Mouse (Mus musculus) lung, embryonic 16.5 days (tissue): ENCODE data around the gene Idh3b. TPM values are rescaled to one million over a fixed set of nuclear protein-coding genes. Genes with fewer than 3 reads are reported as not detected.

Source experiments
- ATAC-seq: fragments of 200-750 bp; cut with Nextera tagmentation; 2 replicates; pipeline ENCODE4 v1.8.0; 2017; ENCODE audit warnings: low read depth, mild to moderate bottlenecking, moderate library complexity
- H3K27ac ChIP-seq: fragments of 300-500 bp; sonication (generic); 2 replicates; pipeline ENCODE4 v1.5.1; 2014; ENCODE audit warnings: mild to moderate bottlenecking, control low read depth, low read length
- H3K27me3 ChIP-seq: fragments of 300-500 bp; sonication (generic); 2 replicates; pipeline ENCODE4 v1.6.1; 2014; ENCODE audit warnings: low read depth, low read length, mixed read lengths; ENCODE audit not compliant: control insufficient read depth, insufficient read depth
- H3K36me3 ChIP-seq: fragments of 300-500 bp; sonication (generic); 2 replicates; pipeline ENCODE4 v1.6.1; 2014; ENCODE audit warnings: low read length; ENCODE audit not compliant: control insufficient read depth, insufficient read depth
- H3K4me1 ChIP-seq: fragments of 300-500 bp; sonication (generic); replicated peaks from 2 replicates; pipeline ENCODE4 v1.6.1; 2014; ENCODE audit warnings: low read length, mixed read lengths; ENCODE audit not compliant: control insufficient read depth, insufficient read depth
- H3K4me2 ChIP-seq: fragments of 300-500 bp; sonication (generic); 2 replicates; pipeline ENCODE4 v1.6.1; 2014; ENCODE audit warnings: low read depth, low read length, control low read depth
- H3K4me3 ChIP-seq: fragments of 300-500 bp; sonication (generic); 2 replicates; pipeline ENCODE4 v1.5.1; 2014; ENCODE audit warnings: mild to moderate bottlenecking, low read length, control low read depth
- H3K9ac ChIP-seq: fragments of 300-500 bp; sonication (generic); 2 replicates; pipeline ENCODE4 v1.6.1; 2014; ENCODE audit warnings: low read length, control low read depth
- H3K9me3 ChIP-seq: fragments of 300-500 bp; sonication (generic); 2 replicates; pipeline ENCODE4 v1.6.1; 2016; ENCODE audit warnings: low read length; ENCODE audit not compliant: control insufficient read depth
- WGBS: fragments of 180-500 bp; shearing (Covaris S2); extraction: QIAGEN DNeasy Blood & Tissue Kit; methylation state at CpG from one replicate; pipeline ENCODE4 v1.1.7; 2014; 5-methylcytosine and 5-hydroxymethylcytosine counted together
- polyA plus RNA-seq: library from polyadenylated mRNA; unstranded; fragments of >200 nt; fragmentation: Nextera tagmentation; extraction: Ambion mirVana; gene quantifications from 2 replicates; pipeline ENCODE4 v1.2.1, GENCODE M21; 2015

Idh3b gene
- polyA plus RNA-seq, 1 experiment from 2014 or later = 152 TPM

DNA sequence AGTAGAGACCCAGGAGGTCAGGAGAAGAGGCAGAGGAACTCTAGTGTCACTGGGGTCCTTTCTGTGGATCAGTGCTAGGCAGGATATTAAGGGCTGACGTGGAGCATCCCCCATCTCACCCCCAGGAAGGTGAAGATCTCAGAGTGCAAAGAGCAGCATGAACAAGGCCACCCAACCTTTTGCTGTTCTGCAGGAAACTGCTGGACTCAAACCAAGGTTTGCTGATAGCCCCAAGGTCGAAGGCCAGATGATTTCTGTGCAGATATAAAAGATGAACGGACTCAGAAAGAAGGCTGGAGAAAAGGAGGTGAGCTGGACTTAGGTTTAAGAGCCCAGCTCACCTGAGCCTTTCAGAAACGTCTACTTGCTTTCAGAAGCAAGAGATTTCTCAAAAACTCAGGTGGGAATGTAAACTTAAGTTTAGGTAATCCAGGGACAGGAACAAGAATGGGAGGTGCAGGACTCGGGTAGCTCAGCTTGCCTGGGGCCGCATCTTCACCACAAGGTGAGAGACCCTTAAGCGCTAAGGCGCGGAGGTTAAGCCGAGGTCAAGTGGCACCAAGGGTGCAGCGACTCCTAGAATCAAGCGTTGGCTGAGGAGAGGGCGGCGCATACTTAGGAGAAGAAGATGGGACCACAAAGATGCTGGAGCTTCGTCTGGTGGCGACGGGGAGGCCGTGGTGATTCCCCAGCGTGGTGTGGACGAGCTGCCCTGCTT, 10.0 kb upstream of the Idh3b start:
- Histone ChIP-seq H3K27ac (no peak overlapping the region), H3K9me3 (no peaks in the 10 kb centered on the region), H3K4me2 (peak overlapping the region; percentile 92), H3K27me3 (peaks cover 27% of the 10 kb centered on the region), H3K9ac (peak overlapping the region; percentile 76), H3K4me3 (peak overlapping the region; percentile 81), H3K36me3 (no peaks in the 10 kb centered on the region), H3K4me1 (peaks cover 11% of the 10 kb centered on the region; the same call in 1 of the 2 replicates)
- no peak for ATAC-seq
- 6% methylated on average over 20 of the region's 20 CpGs for WGBS

DNA sequence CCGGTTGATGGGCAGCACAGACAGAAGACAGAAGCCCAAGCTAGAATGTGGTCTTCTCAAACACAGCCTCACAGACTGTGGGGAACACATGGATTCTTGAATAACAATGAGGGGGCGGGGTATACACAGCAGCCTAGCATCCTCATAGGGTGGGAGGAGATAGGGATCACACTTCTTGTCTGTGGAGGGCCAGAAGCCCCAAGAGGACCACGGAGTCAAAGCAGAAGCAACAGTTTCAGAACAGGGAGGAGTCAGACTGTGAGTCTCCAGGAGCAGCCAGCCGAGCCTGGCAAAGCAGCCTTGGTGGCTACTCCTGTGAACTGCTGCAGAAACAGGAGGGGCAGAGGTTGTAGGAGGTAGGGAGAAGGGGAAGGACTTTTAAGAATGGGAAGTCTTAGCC, 9.1 kb upstream of the Idh3b start:
- no peak overlapping the region for H3K4me3 ChIP-seq
- H3K36me3 ChIP-seq = no peaks in the 10 kb centered on the region
- no peak overlapping the region for H3K4me2 ChIP-seq
- no peak for ATAC-seq
- peaks cover 27% of the 10 kb centered on the region for H3K27me3 ChIP-seq
- H3K4me1 ChIP-seq = peaks cover 11% of the 10 kb centered on the region; the same call in 1 of the 2 replicates
- H3K27ac ChIP-seq = no peak overlapping the region
- 5% methylated on average over 4 of the region's 4 CpGs for WGBS
- no peaks in the 10 kb centered on the region for H3K9me3 ChIP-seq
- no peak overlapping the region for H3K9ac ChIP-seq

GRCm38 (mm10) chr2:130293009-130293408, 8.7 kb upstream of the Idh3b start:
- no peaks in the 10 kb centered on the region for H3K36me3 ChIP-seq
- no peak overlapping the region for H3K4me2 ChIP-seq
- H3K9ac ChIP-seq = no peak overlapping the region
- WGBS = 54% methylated on average over 3 of the region's 3 CpGs
- H3K4me1 ChIP-seq = peaks cover 11% of the 10 kb centered on the region; the same call in 1 of the 2 replicates
- H3K9me3 ChIP-seq = no peaks in the 10 kb centered on the region
- no peak overlapping the region for H3K4me3 ChIP-seq
- ATAC-seq = no peak
- peaks cover 27% of the 10 kb centered on the region for H3K27me3 ChIP-seq
- H3K27ac ChIP-seq = no peak overlapping the region

- Histone ChIP-seq H3K27ac (no peak overlapping the region), H3K4me1 (peaks cover 11% of the 10 kb centered on the region; the same call in 1 of the 2 replicates), H3K36me3 (no peaks in the 10 kb centered on the region), H3K4me2 (no peak overlapping the region), H3K4me3 (no peak overlapping the region), H3K9ac (no peak overlapping the region), H3K27me3 (peaks cover 27% of the 10 kb centered on the region), H3K9me3 (no peaks in the 10 kb centered on the region)
- ATAC-seq = 0 out of 2 replicates have a peak, but pooled peaks have one; percentile 13
- 4% methylated on average over 8 of the region's 8 CpGs for WGBS
Measured at GRCm38 (mm10) chr2:130291434-130291833, 7.1 kb upstream of the Idh3b start.

DNA sequence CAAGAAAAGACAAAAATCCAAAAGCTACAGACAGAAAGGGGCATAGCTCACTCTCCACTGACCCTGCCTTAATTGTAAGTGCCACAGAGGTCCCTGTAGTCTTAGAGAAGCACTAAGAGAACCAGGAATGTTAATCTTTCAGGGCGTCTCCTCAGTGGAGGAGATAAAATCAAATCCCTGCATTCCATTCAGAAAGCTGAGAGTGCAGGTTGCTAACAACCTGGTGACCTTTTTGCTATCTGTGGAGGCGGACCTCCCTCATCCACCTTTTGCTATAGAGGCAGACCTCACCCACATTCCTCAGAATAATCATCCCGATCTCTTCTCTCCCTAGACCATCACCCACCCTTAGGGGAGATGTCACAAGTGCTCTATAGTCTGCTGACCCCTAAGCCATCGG, 4.7 kb upstream of the Idh3b start:
- no peaks in the 10 kb centered on the region for H3K4me1 ChIP-seq
- no peak overlapping the region for H3K4me3 ChIP-seq
- H3K36me3 ChIP-seq = no peaks in the 10 kb centered on the region
- no peak for ATAC-seq
- 42% methylated on average over 4 of the region's 4 CpGs for WGBS
- H3K27me3 ChIP-seq = peaks cover 15% of the 10 kb centered on the region
- H3K27ac ChIP-seq = no peak overlapping the region
- H3K4me2 ChIP-seq = no peak overlapping the region
- no peaks in the 10 kb centered on the region for H3K9me3 ChIP-seq
- H3K9ac ChIP-seq = no peak overlapping the region

DNA sequence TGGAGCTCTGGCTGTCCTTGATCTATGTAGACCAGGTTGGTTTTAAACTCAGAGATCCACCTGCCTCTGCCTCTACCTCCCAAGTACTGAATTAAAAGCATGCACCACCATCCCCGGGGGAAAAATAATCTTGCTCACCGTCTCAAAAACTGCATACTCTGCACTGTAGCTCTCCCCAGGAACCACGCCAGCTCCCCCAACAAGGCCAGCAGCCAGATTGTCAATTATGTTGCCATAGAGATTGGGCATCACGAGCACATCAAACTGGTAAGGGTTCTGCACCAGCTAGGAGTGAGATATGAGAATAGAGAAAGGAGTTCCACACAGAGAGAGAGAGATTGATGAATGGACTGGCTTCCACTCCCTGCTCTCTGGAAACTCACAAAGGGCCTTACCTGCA, 3.5 kb downstream of the Idh3b start:
- H3K27me3 ChIP-seq = no peaks in the 10 kb centered on the region
- H3K4me1 ChIP-seq = peaks cover 11% of the 10 kb centered on the region
- H3K27ac ChIP-seq = no peak overlapping the region
- no peak overlapping the region for H3K9ac ChIP-seq
- no peak for ATAC-seq
- no peaks in the 10 kb centered on the region for H3K9me3 ChIP-seq
- H3K36me3 ChIP-seq = peaks cover 44% of the 10 kb centered on the region
- 65% methylated on average over 4 of the region's 4 CpGs for WGBS
- H3K4me3 ChIP-seq = no peak overlapping the region
- H3K4me2 ChIP-seq = no peak overlapping the region

DNA sequence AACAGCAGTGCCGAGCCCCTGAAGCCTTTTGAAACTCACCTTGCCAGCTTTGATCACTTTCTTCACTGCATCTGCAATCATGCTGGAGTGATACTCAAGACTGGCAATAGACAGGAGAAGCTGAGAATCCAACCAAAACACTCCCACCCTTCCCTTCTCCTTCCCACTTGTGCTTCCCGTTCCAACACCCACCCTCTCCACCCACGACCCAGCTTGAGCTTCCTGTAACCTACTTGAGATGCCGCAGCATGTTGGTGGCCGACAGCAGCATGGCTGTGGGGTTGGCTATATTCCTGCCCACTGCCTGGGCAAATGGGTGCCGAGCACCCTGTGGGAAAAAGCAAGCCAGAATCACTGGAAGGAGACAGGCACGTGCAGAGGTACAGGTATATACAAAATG, 4.1 kb downstream of the Idh3b start:
- peaks cover 49% of the 10 kb centered on the region for H3K36me3 ChIP-seq
- no peak overlapping the region for H3K4me3 ChIP-seq
- WGBS = 48% methylated on average over 7 of the region's 7 CpGs
- H3K9me3 ChIP-seq = no peaks in the 10 kb centered on the region
- H3K27me3 ChIP-seq = no peaks in the 10 kb centered on the region
- H3K27ac ChIP-seq = no peak overlapping the region
- H3K9ac ChIP-seq = no peak overlapping the region
- H3K4me2 ChIP-seq = no peak overlapping the region
- peaks cover 17% of the 10 kb centered on the region for H3K4me1 ChIP-seq
- ATAC-seq = no peak

DNA sequence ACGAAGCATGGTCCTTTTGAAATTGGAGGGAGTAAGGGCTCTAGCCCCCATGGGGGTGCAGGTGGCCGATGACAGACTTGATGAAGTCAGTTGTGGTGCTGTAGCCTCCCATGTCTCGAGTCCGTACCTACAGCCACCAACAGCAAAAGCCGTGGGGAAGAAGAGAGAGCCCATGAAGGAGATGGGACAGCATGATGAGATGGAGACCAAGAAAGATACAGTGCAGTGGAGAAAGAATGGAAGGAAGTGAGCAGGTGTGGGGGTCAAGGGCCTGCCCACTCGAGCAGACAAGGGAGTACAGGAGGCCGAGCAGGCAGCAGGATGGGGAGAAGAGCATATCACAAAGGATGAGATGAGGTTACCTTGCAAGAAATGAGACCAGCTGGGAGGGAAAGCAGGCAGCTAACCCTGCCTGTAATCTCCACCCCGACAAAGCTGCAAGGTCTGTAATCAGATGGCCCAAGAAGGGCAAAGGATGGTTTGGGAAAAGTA, 4.7 kb downstream of the Idh3b start:
- H3K27me3 ChIP-seq = no peaks in the 10 kb centered on the region
- H3K4me2 ChIP-seq = no peak overlapping the region
- no peak for ATAC-seq
- no peaks in the 10 kb centered on the region for H3K9me3 ChIP-seq
- H3K27ac ChIP-seq = no peak overlapping the region
- no peak overlapping the region for H3K9ac ChIP-seq
- H3K36me3 ChIP-seq = peaks cover 49% of the 10 kb centered on the region
- 43% methylated on average over 8 of the region's 8 CpGs for WGBS
- peaks cover 18% of the 10 kb centered on the region for H3K4me1 ChIP-seq
- H3K4me3 ChIP-seq = no peak overlapping the region

- 40% methylated on average over 6 of the region's 6 CpGs for WGBS
- peak overlapping the region; percentile 96 for H3K9ac ChIP-seq
- H3K9me3 ChIP-seq = no peaks in the 10 kb centered on the region
- peak overlapping the region; percentile 99 for H3K4me3 ChIP-seq
- peaks cover 17% of the 10 kb centered on the region for H3K4me1 ChIP-seq
- ATAC-seq = no peak
- H3K36me3 ChIP-seq = peaks cover 39% of the 10 kb centered on the region
- no peaks in the 10 kb centered on the region for H3K27me3 ChIP-seq
- H3K4me2 ChIP-seq = peak overlapping the region; percentile 96
- H3K27ac ChIP-seq = no peak overlapping the region
Measured at GRCm38 (mm10) chr2:130275649-130276048, 8.7 kb downstream of the Idh3b start.
